Mouse (Mus musculus): ENCODE measurements around the gene Foxn4.

Foxn4 gene

GRCm38 (mm10) chr5:114273693-114274402 lies at the start of gene Foxn4:
Gene Foxn4, minus strand, starts transcription at chr5:114273807.
- no peak for DNase-seq (ENCODE audit: low spot score)

DNA sequence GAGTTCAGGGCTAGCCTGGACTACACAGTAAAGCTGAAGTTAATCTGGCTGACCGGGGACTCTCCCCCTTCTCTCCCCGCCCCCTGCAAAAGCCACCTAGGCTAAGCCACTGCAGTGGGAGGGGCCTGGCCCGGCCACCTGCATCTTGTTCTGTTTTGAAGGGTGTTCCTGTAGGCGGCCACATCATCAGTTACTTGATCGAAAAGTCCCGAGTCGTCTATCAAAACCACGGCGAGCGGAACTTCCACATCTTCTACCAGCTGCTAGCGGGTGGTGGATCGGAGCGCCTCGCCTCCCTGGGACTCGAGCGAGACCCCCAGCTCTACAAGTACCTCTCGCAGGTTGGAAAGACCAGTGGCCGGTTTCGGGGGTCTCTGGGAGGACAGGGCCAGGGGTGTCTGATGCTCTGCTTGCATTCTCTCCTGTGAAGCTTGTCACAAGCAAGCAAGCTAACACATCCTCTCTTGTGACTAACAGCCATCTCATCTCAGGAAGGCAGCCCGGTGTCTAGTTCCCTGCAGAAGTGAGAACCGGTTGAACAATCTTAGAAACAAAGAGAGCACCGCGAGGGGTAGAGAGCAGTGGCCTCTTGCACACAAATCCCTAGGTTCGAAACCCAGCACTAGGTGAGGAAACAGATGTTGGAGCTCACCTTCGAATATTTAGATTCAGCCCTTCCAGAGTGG lies 49.6 kb upstream of the Foxn4 start:
- DNase-seq (ENCODE audit: low spot score) = no peak

DNA sequence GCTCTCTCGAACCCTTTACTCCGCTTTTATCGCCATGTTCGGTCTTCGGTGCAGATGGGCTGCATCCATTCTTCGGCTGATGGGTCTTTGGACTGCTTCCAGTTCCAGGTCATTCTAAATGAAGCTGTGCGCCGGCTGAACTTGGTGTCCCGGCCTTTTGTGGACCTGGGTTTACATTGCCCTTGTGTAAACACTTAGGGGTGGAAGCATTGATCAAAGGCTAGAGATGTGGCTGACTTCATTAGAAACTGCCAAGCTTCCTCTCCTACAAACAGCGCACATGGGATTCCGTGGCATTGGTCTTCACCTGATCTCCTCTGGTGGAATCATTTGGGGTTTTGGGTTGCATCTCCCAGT lies 36.1 kb upstream of the Foxn4 start:
- DNase-seq (ENCODE audit: low spot score) = no peak

- DNase-seq (ENCODE audit: low spot score) = no peak
Observed at GRCm38 (mm10) chr5:114308765-114309679, 35.4 kb upstream of the Foxn4 start.

DNA sequence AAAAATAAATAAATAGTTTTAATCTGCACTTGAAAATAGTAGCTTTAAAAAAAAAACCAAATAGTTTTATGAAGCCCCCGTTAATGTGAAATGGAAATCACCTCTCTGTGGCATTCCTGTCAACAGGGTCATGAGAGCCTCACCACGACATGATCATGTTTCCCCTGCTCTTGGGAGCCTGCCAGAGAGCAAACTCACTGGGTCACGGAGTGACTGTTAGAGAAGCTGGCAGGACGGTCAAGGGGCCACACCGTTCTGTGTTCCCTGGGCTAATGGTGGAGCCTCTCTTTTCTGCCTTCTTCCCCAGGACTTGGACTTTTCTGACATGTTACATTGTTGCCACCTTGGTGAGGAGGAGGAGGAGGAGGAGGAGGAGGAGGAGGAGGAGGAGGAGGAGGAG lies 32.9 kb upstream of the Foxn4 start:
- no peak for DNase-seq (ENCODE audit: low spot score)

DNA sequence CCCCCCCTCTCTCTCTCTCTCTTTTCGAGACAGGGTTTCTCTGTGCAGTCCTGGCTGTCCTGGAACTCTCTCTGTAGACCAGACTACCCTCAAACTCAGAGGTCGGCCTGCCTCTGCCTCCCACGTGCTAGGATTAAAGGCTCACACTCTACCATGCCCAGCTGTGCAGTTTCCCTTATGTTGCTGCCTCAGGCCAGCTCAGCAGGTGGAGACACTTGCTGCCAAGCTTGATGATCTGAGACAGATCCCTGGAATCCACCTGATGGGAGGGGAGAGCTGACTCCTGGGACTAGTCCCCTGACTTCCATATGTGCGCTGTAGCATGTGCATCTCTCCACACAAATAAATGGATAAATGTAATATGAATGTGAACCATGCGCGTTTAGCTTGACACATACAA lies 29.6 kb upstream of the Foxn4 start:
- no peak for DNase-seq (ENCODE audit: low spot score)

DNA sequence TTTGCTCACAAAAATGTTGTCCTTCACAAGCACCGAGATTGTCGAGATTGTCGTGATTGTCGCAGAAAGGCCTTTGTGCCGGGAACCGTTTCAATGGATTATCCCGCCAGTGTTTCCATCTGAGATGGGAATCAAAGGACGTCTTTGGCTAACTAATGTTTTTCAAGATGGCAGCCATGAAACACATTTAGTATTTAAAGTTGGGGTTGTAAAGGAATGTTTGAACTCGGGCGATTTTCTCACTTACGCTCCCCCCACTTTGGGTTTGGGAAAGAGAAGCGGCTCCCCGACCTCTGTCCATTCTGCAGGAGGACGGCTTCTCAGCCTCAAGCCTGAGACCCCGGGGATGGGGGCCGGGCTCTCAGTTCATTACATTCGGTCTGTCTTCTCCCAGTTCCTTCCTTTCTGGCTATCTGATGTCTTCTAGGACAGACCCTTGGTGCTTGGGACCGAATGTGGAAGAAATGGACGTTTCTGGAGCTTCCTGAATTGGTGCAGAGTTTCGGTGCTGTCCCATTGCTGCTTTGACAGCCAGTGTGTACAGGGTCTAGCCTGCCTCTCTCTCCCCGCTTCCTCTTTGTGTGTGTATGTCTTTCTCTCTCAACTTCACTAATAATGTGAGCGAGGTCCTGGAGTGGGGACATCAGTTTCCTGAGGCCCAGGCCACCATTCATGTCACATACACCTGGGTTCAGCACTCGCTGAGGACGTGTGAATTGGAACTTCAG lies 26.4 kb upstream of the Foxn4 start:
- DNase-seq (ENCODE audit: low spot score) = no peak

- DNase-seq (ENCODE audit: low spot score) = no peak
Observed at GRCm38 (mm10) chr5:114299156-114299855, 25.7 kb upstream of the Foxn4 start.

DNA sequence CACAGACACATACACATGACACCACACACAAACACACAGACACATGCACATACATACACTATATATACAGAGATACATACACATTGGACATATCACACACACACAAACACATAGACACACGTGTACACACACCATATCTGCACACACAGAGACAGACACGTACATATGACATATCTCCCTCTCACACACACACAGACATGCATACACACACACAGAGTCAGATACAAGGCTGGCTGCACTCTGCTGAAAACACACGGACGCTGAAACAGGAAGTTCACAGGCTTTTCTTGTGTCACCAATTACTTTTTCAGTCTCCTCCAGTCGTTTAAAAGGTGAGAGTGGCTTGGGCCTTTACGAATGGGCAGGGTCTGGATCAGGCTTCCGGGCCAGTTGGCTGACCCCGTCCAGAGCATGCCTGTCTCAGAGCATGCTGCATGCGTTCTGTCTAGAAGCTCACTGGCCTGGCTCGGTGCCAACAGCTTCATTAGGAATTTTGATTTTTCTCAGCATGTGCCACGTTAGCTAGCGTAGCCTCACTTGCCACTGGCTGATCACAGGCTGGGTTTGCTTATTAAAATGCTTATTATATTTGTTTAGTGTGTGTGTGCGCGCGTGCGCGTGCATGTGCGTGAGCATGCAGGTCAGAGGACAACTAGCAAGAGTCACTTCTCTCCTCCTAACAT lies 24.7 kb upstream of the Foxn4 start:
- DNase-seq (ENCODE audit: low spot score) = no peak

GRCm38 (mm10) chr5:114296693-114297631 lies 23.4 kb upstream of the Foxn4 start:
- DNase-seq (ENCODE audit: low spot score) = no peak

DNA sequence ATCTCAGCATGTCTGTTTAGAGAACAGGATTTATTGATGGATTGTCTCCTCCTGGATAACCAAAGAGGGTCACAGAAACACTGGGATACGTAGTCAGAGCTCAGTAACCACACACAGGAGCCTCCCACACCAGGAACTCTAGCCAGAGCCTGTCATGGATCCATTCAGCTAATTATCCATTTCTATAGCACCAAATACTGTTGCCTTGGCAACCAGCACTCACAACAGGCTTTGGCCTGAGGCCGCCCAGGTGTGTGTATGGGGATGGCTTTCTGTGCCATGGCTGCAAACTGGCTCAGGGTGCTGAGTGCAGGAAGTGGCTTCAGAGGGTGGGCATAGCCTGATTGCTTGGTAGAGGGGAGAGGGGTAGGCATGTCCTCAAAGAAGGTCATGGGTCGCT lies 16.4 kb upstream of the Foxn4 start:
- DNase-seq (ENCODE audit: low spot score) = no peak

DNA sequence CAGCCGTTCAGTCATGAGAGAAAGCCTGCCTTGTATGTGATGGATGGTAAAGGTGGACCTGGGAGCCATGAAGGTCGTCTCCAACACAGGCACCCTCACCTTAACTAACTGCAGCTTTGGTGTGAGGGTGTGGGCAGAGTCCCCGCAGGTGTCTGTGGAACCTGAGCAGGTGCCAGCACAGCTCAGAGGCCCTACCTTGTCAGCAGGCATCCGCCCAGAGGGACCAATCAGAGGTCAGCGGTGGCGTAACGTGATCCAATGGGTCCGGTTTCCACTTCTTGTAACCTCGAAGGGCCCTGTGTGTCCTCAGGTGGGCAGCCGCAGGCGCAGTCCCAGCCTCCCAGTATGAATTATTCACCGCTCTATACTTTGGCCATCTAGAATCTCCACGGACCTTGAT lies 15.3 kb upstream of the Foxn4 start, which contains the start of gene Myo1h:
TSS of gene Myo1h (plus strand) at position 293 of the 400 bp plus-strand sequence.
- DNase-seq (ENCODE audit: low spot score) = no peak

DNA sequence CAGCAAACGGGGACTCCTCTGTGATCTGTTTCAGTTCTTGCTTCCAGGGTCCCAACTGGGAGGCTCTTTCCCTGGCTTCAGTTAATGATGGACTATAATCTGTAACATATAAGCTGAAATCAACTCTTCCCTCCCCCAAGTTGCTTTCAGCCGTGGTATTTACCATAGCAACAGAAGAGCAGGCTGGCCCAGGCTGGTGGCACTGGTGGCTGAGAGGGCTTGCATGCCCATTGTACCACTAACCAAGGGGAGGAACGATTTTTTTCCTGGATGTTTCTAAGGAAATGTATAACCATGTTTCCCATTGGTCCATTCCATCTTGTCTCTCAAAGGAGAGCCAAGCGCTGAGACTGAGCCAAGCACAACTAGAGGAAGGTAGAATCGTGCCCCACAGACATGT lies 14.8 kb upstream of the Foxn4 start:
- DNase-seq (ENCODE audit: low spot score) = no peak

DNA sequence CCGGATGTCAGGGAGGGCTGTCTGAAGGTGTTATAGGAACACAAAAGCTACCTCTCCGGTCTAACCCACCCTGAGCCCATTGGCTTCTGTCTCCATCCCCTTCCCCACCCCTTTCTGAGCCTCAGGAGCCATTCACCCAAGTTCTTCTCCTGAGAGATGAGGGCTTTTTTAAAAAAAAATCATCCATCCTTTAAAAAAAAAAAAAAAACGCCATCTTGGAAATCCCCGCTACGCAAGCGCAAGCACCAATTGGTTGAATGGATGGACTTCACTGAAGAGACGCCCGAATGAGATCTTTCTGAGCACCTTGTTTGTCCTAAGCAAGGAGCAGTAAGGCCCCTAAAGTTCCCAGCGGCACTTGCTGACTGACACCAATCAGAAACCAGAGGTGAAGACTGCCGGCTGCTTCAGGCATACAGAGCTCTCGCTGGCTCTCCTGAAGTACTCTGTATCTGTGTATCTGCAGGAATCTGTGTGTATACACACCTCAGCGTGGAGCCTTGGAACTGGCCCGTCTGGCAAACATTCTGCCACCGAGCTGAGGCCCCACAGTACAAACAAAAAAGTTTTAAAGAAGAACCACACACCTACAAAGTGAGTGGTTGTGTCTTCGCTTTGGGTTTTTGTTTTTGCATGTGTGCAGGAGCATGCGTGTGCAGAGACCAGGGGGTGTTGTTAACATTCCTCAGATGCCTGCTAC lies 13.4 kb upstream of the Foxn4 start:
- DNase-seq (ENCODE audit: low spot score) = no peak

DNA sequence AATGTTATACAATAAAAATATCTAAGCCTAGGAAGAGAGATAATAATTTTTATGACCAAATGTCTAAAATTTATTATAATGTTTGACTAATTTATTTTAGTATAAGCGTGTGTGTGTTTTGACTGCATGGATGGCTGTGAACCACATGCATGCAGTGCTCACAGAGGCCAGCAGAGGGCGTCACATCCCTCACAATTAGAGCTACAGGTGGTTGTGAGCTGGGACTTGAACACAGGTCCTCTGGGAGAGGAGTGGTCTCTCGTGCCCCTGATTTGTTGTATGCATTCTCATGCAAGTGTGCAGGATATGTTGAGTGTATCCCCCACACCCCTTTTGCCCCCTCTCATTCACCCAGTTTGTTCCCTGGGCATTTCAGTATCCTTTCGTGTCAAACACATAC lies 12.5 kb upstream of the Foxn4 start:
- no peak for DNase-seq (ENCODE audit: low spot score)

- no peak for DNase-seq (ENCODE audit: low spot score)
Observed at GRCm38 (mm10) chr5:114285398-114285700, 11.7 kb upstream of the Foxn4 start.

GRCm38 (mm10) chr5:114284604-114285397 lies 11.2 kb upstream of the Foxn4 start:
- no peak for DNase-seq (ENCODE audit: low spot score)

GRCm38 (mm10) chr5:114282346-114282745 lies 8.7 kb upstream of the Foxn4 start:
- DNase-seq (ENCODE audit: low spot score) = no peak

All from yolk sac, embryonic 10.5 days (tissue).